Mouse (Mus musculus): ENCODE results near the gene Gm21425. TPM values are rescaled to one million over a fixed set of nuclear protein-coding genes. Genes with fewer than 3 reads are reported as not detected.
"Not testable (repeated sequence)": the region's sequence is repeated elsewhere in the genome, so short reads cannot be mapped to it uniquely, and the experiment has no call there.

Gene Gm21425
- not detected for total RNA-seq (2021)

DNA sequence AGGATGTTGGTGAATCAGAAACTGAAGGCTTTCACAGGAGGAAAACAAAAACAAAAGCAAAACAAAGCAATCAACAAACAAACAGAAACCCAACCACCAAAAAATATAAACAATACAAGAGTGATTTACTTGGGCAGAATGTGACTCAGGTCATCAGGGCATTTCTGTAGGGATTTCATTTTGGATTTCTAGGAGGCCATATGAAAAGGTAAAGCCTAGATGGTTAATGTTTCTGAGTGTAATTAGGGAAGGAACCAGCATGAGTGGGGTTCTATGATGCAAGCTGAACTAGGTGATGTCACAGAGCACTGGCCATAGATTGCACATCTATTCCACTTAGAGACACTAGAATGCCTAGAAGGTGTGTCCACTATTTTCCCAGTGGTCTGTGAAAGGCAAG is at the start of gene Gm21425:
TSS of gene Gm21425 (plus strand) at position 301 of the 400 bp plus-strand sequence.
- intact Hi-C loops (cut with DNase I); DNase-seq (ENCODE audit: low spot score in 2 of 2): not testable (repeated sequence)

DNA sequence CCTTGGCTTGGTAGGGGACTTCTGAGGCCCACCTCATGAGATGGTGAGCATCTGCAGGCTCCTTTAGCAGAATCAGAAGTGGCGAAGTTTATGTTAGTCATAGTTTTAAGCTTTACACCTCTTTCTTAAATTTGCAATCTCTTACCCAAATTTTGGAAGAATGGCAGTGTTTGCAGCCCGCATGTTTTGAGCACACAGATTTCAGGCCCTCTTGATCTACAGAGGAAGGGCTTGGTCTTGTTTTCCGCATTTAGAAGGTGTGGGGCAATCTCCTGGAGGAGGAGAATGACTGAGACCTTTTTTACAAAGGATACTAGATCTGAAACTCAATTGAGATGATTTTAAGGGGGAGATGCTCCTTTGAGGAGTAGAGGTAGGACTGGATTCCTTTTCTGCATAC is 28.4 kb upstream of the Gm21425 start, which contains the start of gene Gm21891:
TSS of gene Gm21891 (minus strand) at position 101 of the 400 bp plus-strand sequence.
- DNase-seq (ENCODE audit: low spot score in 2 of 2); intact Hi-C loops (cut with DNase I): not testable (repeated sequence)

Other genes starting within 250 kb of the Gm21425 start
- gene Gm20807, start 119.1 kb upstream of the Gm21425 start, total RNA-seq (2021), result not detected
- not detected for gene Gm21891, start 28.5 kb upstream of the Gm21425 start, total RNA-seq (2021)
- not detected for gene Gm21828, start 62.0 kb downstream of the Gm21425 start, total RNA-seq (2021)
- not detected for gene Gm21440, start 90.4 kb downstream of the Gm21425 start, total RNA-seq (2021)
- not detected for gene Gm21454, start 90.5 kb downstream of the Gm21425 start, total RNA-seq (2021)
- not detected for gene Gm21725, start 187.1 kb downstream of the Gm21425 start, total RNA-seq (2021)